In genomic region chr12:18609835-18610234, GRCm38 (mm10) we compare ENCODE assay signal across 8 mouse cellular contexts.
A peak's percentile ranks its signal among the peaks of the same experiment; 100 is the strongest.
DNase-seq lines count a peak whose midpoint lies in the region; ATAC-seq lines count a peak whose summit lies in the region.

No protein-coding gene starts in this region.

- H3K4me1 ChIP-seq in intestine, embryonic 14.5 days (replicated peaks; ENCODE audit: control insufficient read depth, insufficient read depth, low read length), result no peaks in the 10 kb centered on the region

- peak overlapping the region; percentile 74; the same call in 1 of the 2 replicates for H3K27ac ChIP-seq in intestine, embryonic 14.5 days (ENCODE audit: low read depth)

- WGBS in intestine, embryonic 14.5 days, result 0% methylated on average over 29 of the region's 38 CpGs

- H3K9ac ChIP-seq in intestine, embryonic 14.5 days (ENCODE audit: low read length), result peak overlapping the region; percentile 60

- no peaks in the 10 kb centered on the region for H3K36me3 ChIP-seq in intestine, embryonic 14.5 days (ENCODE audit: control insufficient read depth, insufficient read depth, low read length)

- intact Hi-C loops in left cerebral cortex, postnatal 36 days (cut with DNase I), result no loop called here

- ATAC-seq in intestine, embryonic 14.5 days (replicated peaks; ENCODE audit: low FRiP score, low TSS enrichment, low read depth), result peak; percentile 98
- peak; percentile 89 for ATAC-seq in megakaryocyte-erythroid progenitor cell, adult 5-6 weeks (replicated peaks; ENCODE audit: low FRiP score, low TSS enrichment, poor library complexity, severe bottlenecking)

- DNase-seq in WW6 (ENCODE audit: low read depth, low spot score), result peak; percentile 62
- peak; percentile 31 for DNase-seq in embryo, embryonic 11.5 days (ENCODE audit: low read depth, low spot score)
- peak; percentile 5 for DNase-seq in gonadal fat pad, adult 2 months (ENCODE audit: low read depth)
- peak; percentile 91 for DNase-seq in intestine, embryonic 14.5 days (ENCODE audit: low spot score)
- DNase-seq in left cerebral cortex, postnatal 36 days (ENCODE audit: low spot score in 2 of 2), result peak; percentile 24 to 33
- peak; percentile 55 for DNase-seq in right cerebral cortex, postnatal 25 days
- DNase-seq in urinary bladder, postnatal 25 days (ENCODE audit: low spot score), result peak; percentile 45

- peak overlapping the region; percentile 48 for H3K4me3 ChIP-seq in intestine, embryonic 14.5 days (ENCODE audit: low read depth, low read length)

- H3K9me3 ChIP-seq in intestine, embryonic 14.5 days (ENCODE audit: control insufficient read depth, low read length), result no peaks in the 10 kb centered on the region

- no peaks in the 10 kb centered on the region for H3K27me3 ChIP-seq in intestine, embryonic 14.5 days (replicated peaks; ENCODE audit: control insufficient read depth, insufficient read depth, low read length)

- peak overlapping the region; percentile 45 for H3K4me2 ChIP-seq in intestine, embryonic 14.5 days (ENCODE audit: low read length)

Comparison
In these comparisons a context has a peak if more than half of its experiments do, and no peak if none do; other contexts are left out.
1. Peak in every context shown above with its lines: DNase-seq, ATAC-seq, H3K4me3 ChIP-seq and H3K27ac ChIP-seq.
2. DNase-seq: peak in every context shown above with its lines; median percentile 91 in intestine, embryonic 14.5 days; 62 in WW6; 55 in right cerebral cortex, postnatal 25 days; 45 in urinary bladder, postnatal 25 days; 31 in embryo, embryonic 11.5 days; 28 in left cerebral cortex, postnatal 36 days; 5 in gonadal fat pad, adult 2 months.